Mouse (Mus musculus) olfactory bulb, adult 2 months (tissue): ENCODE results near the gene Apobec3.

Experiments used
- CTCF ChIP-seq: fragments of 200-500 bp; IDR thresholded peaks from 2 replicates; pipeline ENCODE4 v1.5.1; 2012; ENCODE audit warnings: low read depth, mild to moderate bottlenecking, low read length, moderate library complexity; ENCODE audit not compliant: insufficient read depth
- POLR2A ChIP-seq: fragments of 200-500 bp; IDR thresholded peaks from 2 replicates; pipeline ENCODE4 v1.6.1; 2012; ENCODE audit warnings: mild to moderate bottlenecking, low read depth, low read length, moderate library complexity; ENCODE audit not compliant: insufficient read depth

DNA sequence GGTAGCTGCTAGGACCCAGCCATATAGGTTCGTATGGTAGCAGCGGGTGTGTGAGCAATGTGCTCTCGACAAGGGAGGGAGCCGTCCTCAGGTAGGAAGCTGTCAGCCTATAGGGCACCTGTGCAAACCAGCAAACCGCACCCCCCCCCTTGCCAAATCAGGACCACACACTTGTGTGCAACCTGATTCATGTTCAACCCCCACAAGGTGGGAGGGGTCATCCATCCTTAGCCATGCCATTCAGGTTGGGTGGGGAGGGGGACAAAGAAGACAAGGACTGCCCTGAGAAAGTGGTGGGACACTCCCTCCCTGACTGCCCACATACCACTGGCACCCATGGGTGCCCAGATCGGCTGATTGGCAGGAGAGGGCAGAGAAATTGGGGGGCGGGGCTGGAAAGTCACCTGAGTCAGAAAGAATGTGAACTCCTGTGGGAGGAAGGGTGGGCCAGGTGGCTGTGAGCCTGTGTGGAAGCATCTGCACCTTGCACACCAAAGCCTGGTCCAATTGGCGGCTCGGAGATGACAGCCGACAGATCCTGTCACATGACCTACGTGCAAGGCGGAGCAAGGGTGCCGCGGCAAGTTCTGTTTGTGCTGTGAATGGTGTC lies 25.8 kb downstream of the Apobec3 start:
- no peak for TF ChIP-seq POLR2A
- no peak for TF ChIP-seq CTCF
